Mouse (Mus musculus): ENCODE results near the gene Morc4.

- TF ChIP-seq POLR2A (IDR thresholded peaks at IDR 0.05; ENCODE audit: borderline replicate concordance, extremely low read depth, insufficient read depth, insufficient read length, poor library complexity, severe bottlenecking) (no peak), CTCF (IDR thresholded peaks at IDR 0.05; ENCODE audit: borderline replicate concordance, extremely low read depth, insufficient read depth, insufficient read length) (no peak)
Observed at GRCm38 (mm10) chrX:139854795-139855194, 16.7 kb downstream of the Morc4 start.
